Mouse (Mus musculus): ENCODE measurements around the gene Lats2. TPM values are rescaled to one million over a fixed set of nuclear protein-coding genes. Genes with fewer than 3 reads are reported as not detected.

Lats2 gene
- polyA plus RNA-seq (2015; fragmentation: Nextera tagmentation; extraction: Ambion mirVana) = 10.8 and 11.2 TPM in 2 replicates

- 79% methylated on average over 4 of the region's 4 CpGs for WGBS
Measured at GRCm38 (mm10) chr14:57758237-57758636, at the start of gene Lats2. Lats2 (minus strand) TSS chr14:57758388.

GRCm38 (mm10) chr14:57803731-57804130, 45.5 kb upstream of the Lats2 start:
- Histone ChIP-seq H3K4me2 (no peak overlapping the region), H3K4me1 (replicated peaks) (peaks cover 22% of the 10 kb centered on the region), H3K27me3 (no peaks in the 10 kb centered on the region), H3K27ac (replicated peaks) (no peak overlapping the region), H3K9ac (no peak overlapping the region), H3K36me3 (peaks cover 59% of the 10 kb centered on the region), H3K4me3 (no peak overlapping the region), H3K9me3 (no peaks in the 10 kb centered on the region)
- 88% methylated on average over 4 of the region's 4 CpGs for WGBS
- no peak for ATAC-seq (ENCODE audit: low read depth)

More at GRCm38 (mm10) chr14:57758237-57758636, at the start of gene Lats2:
- H3K36me3 ChIP-seq = no peaks in the 10 kb centered on the region
- peaks cover 5% of the 10 kb centered on the region; the same call in 1 of the 2 replicates for H3K4me1 ChIP-seq (replicated peaks)
- no peak within 1 kb of the TSS for H3K4me2 ChIP-seq
- H3K9me3 ChIP-seq = no peaks in the 10 kb centered on the region
- H3K27me3 ChIP-seq = no peaks in the 10 kb centered on the region
- no peak within 1 kb of the TSS for H3K27ac ChIP-seq (replicated peaks)
- no peak within 1 kb of the TSS for H3K4me3 ChIP-seq
- no peak within 1 kb of the TSS for H3K9ac ChIP-seq
- no peak for ATAC-seq (ENCODE audit: low read depth)

GRCm38 (mm10) chr14:57797991-57798931, 40.1 kb upstream of the Lats2 start, which contains the start of gene Sap18:
Sap18 (plus strand) TSS chr14:57798180.
- H3K9me3 ChIP-seq = no peaks in the 10 kb centered on the region
- H3K27me3 ChIP-seq = no peaks in the 10 kb centered on the region
- H3K36me3 ChIP-seq = peaks cover 14% of the 10 kb centered on the region
- peak within 1 kb of the TSS; percentile 69 for H3K4me2 ChIP-seq
- peak within 1 kb of the TSS; percentile 92 for H3K9ac ChIP-seq
- H3K4me1 ChIP-seq (replicated peaks) = peaks cover 22% of the 10 kb centered on the region
- peak within 1 kb of the TSS; percentile 87 for H3K4me3 ChIP-seq
- H3K27ac ChIP-seq (replicated peaks) = peak within 1 kb of the TSS; percentile 85
- ATAC-seq (ENCODE audit: low read depth) = peak; percentile 98
- under 1% methylated on average over 99 of the region's 99 CpGs for WGBS

GRCm38 (mm10) chr14:57797551-57797950, 39.4 kb upstream of the Lats2 start:
- peak overlapping the region; percentile 60 for H3K9ac ChIP-seq
- H3K4me1 ChIP-seq (replicated peaks) = peaks cover 22% of the 10 kb centered on the region
- H3K9me3 ChIP-seq = no peaks in the 10 kb centered on the region
- H3K4me3 ChIP-seq = peak overlapping the region; percentile 87
- peak overlapping the region; percentile 69 for H3K4me2 ChIP-seq
- WGBS = 16% methylated on average over 7 of the region's 7 CpGs
- peak overlapping the region; percentile 64 for H3K27ac ChIP-seq (replicated peaks)
- no peaks in the 10 kb centered on the region for H3K27me3 ChIP-seq
- peaks cover 7% of the 10 kb centered on the region for H3K36me3 ChIP-seq
- ATAC-seq (ENCODE audit: low read depth) = peak; percentile 74

GRCm38 (mm10) chr14:57791171-57791570, 33.0 kb upstream of the Lats2 start:
- H3K27me3 ChIP-seq = no peaks in the 10 kb centered on the region
- 88% methylated on average over 4 of the region's 4 CpGs for WGBS

GRCm38 (mm10) chr14:57789759-57790158, 31.6 kb upstream of the Lats2 start:
- WGBS = 91% methylated on average over 9 of the region's 9 CpGs
- H3K27ac ChIP-seq (replicated peaks) = no peak overlapping the region
- H3K9me3 ChIP-seq = no peaks in the 10 kb centered on the region
- H3K4me3 ChIP-seq = no peak overlapping the region
- no peaks in the 10 kb centered on the region for H3K4me1 ChIP-seq (replicated peaks)
- H3K9ac ChIP-seq = no peak overlapping the region
- H3K36me3 ChIP-seq = no peaks in the 10 kb centered on the region
- ATAC-seq (ENCODE audit: low read depth) = no peak
- H3K27me3 ChIP-seq = no peaks in the 10 kb centered on the region
- no peak overlapping the region for H3K4me2 ChIP-seq

More at GRCm38 (mm10) chr14:57791171-57791570, 33.0 kb upstream of the Lats2 start:
- H3K4me2 ChIP-seq = no peak overlapping the region
- no peaks in the 10 kb centered on the region for H3K4me1 ChIP-seq (replicated peaks)
- no peaks in the 10 kb centered on the region for H3K9me3 ChIP-seq
- no peak overlapping the region for H3K4me3 ChIP-seq
- no peaks in the 10 kb centered on the region for H3K36me3 ChIP-seq
- no peak for ATAC-seq (ENCODE audit: low read depth)
- H3K27ac ChIP-seq (replicated peaks) = no peak overlapping the region
- no peak overlapping the region for H3K9ac ChIP-seq

- Histone ChIP-seq H3K9ac (no peak overlapping the region), H3K36me3 (no peaks in the 10 kb centered on the region), H3K4me3 (no peak overlapping the region), H3K4me1 (replicated peaks) (no peaks in the 10 kb centered on the region), H3K27me3 (no peaks in the 10 kb centered on the region), H3K9me3 (no peaks in the 10 kb centered on the region), H3K27ac (replicated peaks) (no peak overlapping the region), H3K4me2 (no peak overlapping the region)
- WGBS = 66% methylated on average over 2 of the region's 2 CpGs
- no peak for ATAC-seq (ENCODE audit: low read depth)
Measured at GRCm38 (mm10) chr14:57789311-57789710, 31.1 kb upstream of the Lats2 start.

GRCm38 (mm10) chr14:57787406-57787805, 29.2 kb upstream of the Lats2 start:
- ATAC-seq (ENCODE audit: low read depth) = no peak
- Histone ChIP-seq H3K9me3 (no peaks in the 10 kb centered on the region), H3K4me2 (no peak overlapping the region), H3K27me3 (no peaks in the 10 kb centered on the region), H3K4me3 (no peak overlapping the region), H3K27ac (replicated peaks) (no peak overlapping the region), H3K4me1 (replicated peaks) (no peaks in the 10 kb centered on the region), H3K36me3 (no peaks in the 10 kb centered on the region), H3K9ac (no peak overlapping the region)
- 66% methylated on average over 4 of the region's 4 CpGs for WGBS

- Histone ChIP-seq H3K9me3 (no peaks in the 10 kb centered on the region), H3K36me3 (no peaks in the 10 kb centered on the region), H3K27ac (replicated peaks) (no peak overlapping the region), H3K4me2 (no peak overlapping the region), H3K9ac (no peak overlapping the region), H3K27me3 (no peaks in the 10 kb centered on the region), H3K4me3 (no peak overlapping the region), H3K4me1 (replicated peaks) (no peaks in the 10 kb centered on the region)
- WGBS = 86% methylated on average over 6 of the region's 6 CpGs
- ATAC-seq (ENCODE audit: low read depth) = no peak
Measured at GRCm38 (mm10) chr14:57772157-57772815, 14.1 kb upstream of the Lats2 start.

GRCm38 (mm10) chr14:57769102-57769501, 10.9 kb upstream of the Lats2 start:
- Histone ChIP-seq H3K27me3 (no peaks in the 10 kb centered on the region), H3K9ac (no peak overlapping the region), H3K27ac (replicated peaks) (no peak overlapping the region), H3K36me3 (no peaks in the 10 kb centered on the region), H3K9me3 (no peaks in the 10 kb centered on the region), H3K4me2 (no peak overlapping the region), H3K4me3 (no peak overlapping the region), H3K4me1 (replicated peaks) (no peaks in the 10 kb centered on the region)
- WGBS = 96% methylated on average over 5 of the region's 5 CpGs
- ATAC-seq (ENCODE audit: low read depth) = no peak

- 51% methylated on average over 10 of the region's 10 CpGs for WGBS
Measured at GRCm38 (mm10) chr14:57760447-57761412, 2.5 kb upstream of the Lats2 start.

More at GRCm38 (mm10) chr14:57760447-57761412, 2.5 kb upstream of the Lats2 start:
- no peak overlapping the region for H3K4me3 ChIP-seq
- H3K9me3 ChIP-seq = no peaks in the 10 kb centered on the region
- no peak overlapping the region for H3K4me2 ChIP-seq
- no peak for ATAC-seq (ENCODE audit: low read depth)
- H3K4me1 ChIP-seq (replicated peaks) = peaks cover 5% of the 10 kb centered on the region; the same call in 1 of the 2 replicates
- no peaks in the 10 kb centered on the region for H3K27me3 ChIP-seq
- no peak overlapping the region for H3K9ac ChIP-seq
- H3K27ac ChIP-seq (replicated peaks) = no peak overlapping the region
- H3K36me3 ChIP-seq = no peaks in the 10 kb centered on the region

Data from neural tube, embryonic 13.5 days (tissue).